Mouse (Mus musculus): ENCODE measurements around the gene Mrgprx1. TPM values are rescaled to one million over a fixed set of nuclear protein-coding genes. Genes with fewer than 3 reads are reported as not detected.

Gene Mrgprx1
- not detected in 2 replicates for polyA plus RNA-seq (2016; fragmentation: Nextera tagmentation; extraction: Ambion mirVana)

DNA sequence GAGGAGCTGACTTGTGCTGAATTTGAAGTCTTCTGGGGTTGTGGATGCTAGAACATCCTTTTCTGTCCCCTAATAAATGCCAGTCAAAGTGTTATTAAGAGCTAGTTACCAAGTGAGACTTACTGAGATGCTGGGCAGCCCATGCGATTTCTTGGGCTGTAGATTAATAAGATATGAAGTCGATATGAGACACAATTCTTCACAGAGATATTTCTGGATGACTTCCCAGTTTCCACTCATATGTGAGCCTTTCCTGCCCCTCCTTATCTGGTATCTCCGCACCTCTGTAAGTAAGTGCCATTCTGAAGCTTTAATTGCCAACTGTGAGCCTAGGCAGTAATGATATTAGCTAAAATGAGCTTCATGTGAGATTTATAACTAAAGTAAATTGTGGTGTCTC, at the start of gene Mrgprx1:
Gene Mrgprx1 (minus strand): TSS at position 101 of the 400 bp plus-strand sequence.
- Histone ChIP-seq H3K27ac (no peak within 1 kb of the TSS), H3K4me2 (replicated peaks) (no peak within 1 kb of the TSS), H3K27me3 (no peaks in the 10 kb centered on the region), H3K9ac (no peak within 1 kb of the TSS), H3K9me3 (replicated peaks) (0 out of 2 replicates have a peak, but pooled peaks cover 4% of the 10 kb centered on the region), H3K4me1 (no peaks in the 10 kb centered on the region), H3K36me3 (no peaks in the 10 kb centered on the region), H3K4me3 (no peak within 1 kb of the TSS)
- ATAC-seq (ENCODE audit: low FRiP score): no peak
- WGBS: 87% methylated on average over 3 of the region's 3 CpGs

DNA sequence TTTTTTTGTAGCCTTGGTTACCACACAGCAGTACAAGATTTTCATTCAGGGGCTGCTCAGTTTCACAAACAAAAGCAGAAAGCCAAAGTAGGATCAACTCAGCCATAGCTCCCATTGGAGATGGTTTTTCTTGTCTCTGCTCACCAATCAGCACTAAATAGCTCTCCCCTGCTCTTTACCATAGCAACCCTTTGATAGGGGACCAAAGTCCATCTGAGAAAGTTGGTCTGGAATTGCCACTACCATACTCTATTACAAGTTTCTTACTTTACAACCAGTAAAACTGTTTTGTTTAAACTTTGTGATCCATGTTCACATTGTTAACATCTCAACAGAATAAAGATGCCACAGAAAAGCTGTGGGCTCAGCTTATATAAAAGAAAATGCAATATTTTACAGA, 48.1 kb upstream of the Mrgprx1 start:
- no peak for ATAC-seq (ENCODE audit: low FRiP score)
- Histone ChIP-seq H3K36me3 (no peaks in the 10 kb centered on the region), H3K27ac (no peak overlapping the region), H3K4me2 (replicated peaks) (no peak overlapping the region), H3K9ac (no peak overlapping the region), H3K4me3 (no peak overlapping the region), H3K27me3 (no peaks in the 10 kb centered on the region), H3K9me3 (replicated peaks) (no peaks in the 10 kb centered on the region; the same call in 1 of the 2 replicates), H3K4me1 (no peaks in the 10 kb centered on the region)

DNA sequence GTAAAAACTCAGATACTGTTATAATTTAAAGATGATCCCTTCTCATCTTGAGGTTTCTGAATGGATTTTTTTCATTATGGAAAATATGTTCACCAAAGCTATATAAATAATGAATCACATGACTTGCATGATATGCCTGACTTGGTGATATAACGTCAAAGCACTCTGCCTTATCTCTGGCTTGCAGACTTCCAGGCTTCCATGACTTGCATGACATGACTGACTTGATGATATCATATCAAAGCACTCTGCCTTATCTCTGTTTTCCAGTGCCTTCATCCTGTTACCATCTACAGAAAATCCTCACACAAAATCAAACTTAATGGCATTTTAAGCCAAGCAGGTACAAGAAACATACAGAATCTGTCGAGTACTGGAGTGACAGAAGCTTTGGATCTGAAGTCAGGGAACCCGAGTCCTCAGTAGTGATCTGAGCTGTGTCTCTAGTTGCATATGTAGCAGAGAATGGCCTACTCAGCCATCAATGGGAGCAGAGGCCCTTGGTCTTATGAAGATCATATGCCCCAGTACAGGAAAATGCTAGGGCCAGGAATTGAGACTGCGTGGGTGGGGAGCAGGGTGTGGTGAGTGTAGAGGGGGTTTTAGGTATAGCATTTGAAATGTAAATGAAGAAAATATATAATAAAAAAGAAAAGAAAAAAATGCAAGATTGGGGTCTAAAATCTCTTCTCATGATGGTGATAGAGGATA, 19.2 kb upstream of the Mrgprx1 start:
- Histone ChIP-seq H3K4me2 (replicated peaks) (no peak overlapping the region), H3K9me3 (replicated peaks) (no peaks in the 10 kb centered on the region), H3K9ac (no peak overlapping the region), H3K27me3 (no peaks in the 10 kb centered on the region), H3K36me3 (no peaks in the 10 kb centered on the region), H3K4me3 (no peak overlapping the region), H3K4me1 (no peaks in the 10 kb centered on the region), H3K27ac (no peak overlapping the region)
- no peak for ATAC-seq (ENCODE audit: low FRiP score)
- WGBS: 76% methylated on average over 4 of the region's 4 CpGs

DNA sequence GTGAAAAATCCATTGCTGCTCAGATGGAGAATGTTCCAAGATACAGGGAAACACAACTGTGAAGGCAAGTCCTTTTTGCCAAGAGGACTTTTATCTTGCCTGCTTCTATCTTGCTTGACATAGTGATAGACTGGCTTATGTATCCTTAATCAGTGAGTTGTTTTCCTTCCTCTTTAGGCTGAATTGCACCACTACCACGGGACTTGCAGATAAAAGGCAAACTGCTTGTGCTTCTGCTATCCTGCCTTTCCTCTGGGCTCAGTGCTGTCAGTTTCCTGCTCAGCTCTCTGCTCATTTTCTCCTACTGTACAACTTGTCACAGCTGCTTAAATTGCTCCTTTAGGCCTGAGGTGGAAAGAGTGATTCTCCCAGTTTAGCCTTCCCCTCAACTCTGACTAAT, 16.6 kb upstream of the Mrgprx1 start:
- no peaks in the 10 kb centered on the region for H3K27me3 ChIP-seq
- H3K9ac ChIP-seq: no peak overlapping the region
- no peak overlapping the region for H3K27ac ChIP-seq
- H3K9me3 ChIP-seq (replicated peaks): no peaks in the 10 kb centered on the region
- no peak for ATAC-seq (ENCODE audit: low FRiP score)
- H3K4me1 ChIP-seq: no peaks in the 10 kb centered on the region
- WGBS: 63% methylated on average over 1 of the region's 1 CpGs
- no peak overlapping the region for H3K4me2 ChIP-seq (replicated peaks)
- no peaks in the 10 kb centered on the region for H3K36me3 ChIP-seq
- no peak overlapping the region for H3K4me3 ChIP-seq

DNA sequence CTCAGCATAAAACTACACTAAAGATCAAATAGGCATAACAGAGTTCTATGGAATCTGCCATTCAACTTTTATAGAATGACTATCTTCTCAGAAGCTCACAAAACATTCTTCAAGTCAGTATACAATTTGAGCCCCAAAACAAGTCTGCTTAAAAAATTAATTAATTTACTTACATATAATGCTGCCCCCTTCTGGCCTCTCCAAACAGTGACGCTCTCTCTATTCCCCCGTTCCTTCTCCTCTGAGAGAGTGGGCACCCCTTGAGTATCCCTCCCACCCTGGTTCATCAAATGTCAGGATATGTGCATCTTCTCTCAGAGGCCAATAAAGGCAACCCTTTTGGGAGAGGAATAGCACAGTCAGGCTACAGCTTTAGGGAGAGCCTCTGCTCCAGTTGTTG, 9.5 kb downstream of the Mrgprx1 start:
- H3K27me3 ChIP-seq: no peaks in the 10 kb centered on the region
- H3K27ac ChIP-seq: no peak overlapping the region
- H3K4me3 ChIP-seq: no peak overlapping the region
- no peaks in the 10 kb centered on the region for H3K4me1 ChIP-seq
- no peak overlapping the region for H3K4me2 ChIP-seq (replicated peaks)
- no peaks in the 10 kb centered on the region for H3K9me3 ChIP-seq (replicated peaks)
- WGBS: 64% methylated on average over 2 of the region's 2 CpGs
- no peak overlapping the region for H3K9ac ChIP-seq
- ATAC-seq (ENCODE audit: low FRiP score): no peak
- H3K36me3 ChIP-seq: no peaks in the 10 kb centered on the region

DNA sequence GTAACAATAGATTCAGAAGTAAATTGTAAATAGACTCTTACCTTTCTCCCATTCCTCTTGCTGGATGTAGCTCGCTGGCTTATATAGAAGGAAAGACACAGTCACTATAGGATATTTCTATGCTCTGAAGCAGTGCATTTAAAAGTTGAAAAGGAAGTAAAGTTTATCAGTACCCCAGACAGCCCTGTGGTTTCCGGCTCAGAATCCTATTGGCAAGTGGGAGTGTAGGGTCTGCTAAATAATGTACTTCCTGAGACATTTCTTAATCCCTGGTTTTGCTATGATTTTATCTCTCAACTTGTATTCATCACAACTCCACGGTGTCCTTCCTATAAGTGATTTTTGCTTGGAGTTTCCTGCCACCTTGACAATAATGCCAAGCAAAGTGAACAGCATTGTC, 31.7 kb downstream of the Mrgprx1 start:
- no peaks in the 10 kb centered on the region for H3K36me3 ChIP-seq

DNA sequence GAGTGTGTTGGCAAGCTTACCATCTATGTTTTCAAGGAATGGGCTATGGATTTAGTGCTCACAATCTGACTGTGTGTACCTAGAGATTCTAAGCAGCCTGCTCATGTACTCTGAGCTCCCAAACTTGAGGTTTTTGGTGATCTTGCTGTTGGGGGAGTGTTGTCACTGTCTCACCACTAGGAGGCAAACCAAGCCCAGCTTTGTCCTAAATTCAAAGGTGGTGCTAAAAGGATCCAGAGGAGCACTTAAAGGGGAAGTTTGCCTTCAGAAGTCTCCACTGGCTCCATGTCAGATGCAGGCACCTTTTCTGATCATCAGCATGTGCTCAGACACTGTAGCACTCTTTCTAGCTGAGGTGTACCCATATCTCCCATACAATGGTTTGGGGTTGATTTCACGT, 40.6 kb downstream of the Mrgprx1 start:
- H3K36me3 ChIP-seq: no peaks in the 10 kb centered on the region
- no peak overlapping the region for H3K4me2 ChIP-seq (replicated peaks)
- H3K27ac ChIP-seq: no peak overlapping the region
- no peak overlapping the region for H3K9ac ChIP-seq
- no peak overlapping the region for H3K4me3 ChIP-seq
- WGBS: 45% methylated on average over 1 of the region's 1 CpGs
- no peak for ATAC-seq (ENCODE audit: low FRiP score)
- no peaks in the 10 kb centered on the region for H3K4me1 ChIP-seq
- 0 out of 2 replicates have a peak, but pooled peaks cover 4% of the 10 kb centered on the region for H3K9me3 ChIP-seq (replicated peaks)
- H3K27me3 ChIP-seq: no peaks in the 10 kb centered on the region

More for the DNA sequence above, 31.7 kb downstream of the Mrgprx1 start:
- H3K27me3 ChIP-seq: no peaks in the 10 kb centered on the region
- ATAC-seq (ENCODE audit: low FRiP score): no peak
- no peaks in the 10 kb centered on the region for H3K9me3 ChIP-seq (replicated peaks)
- WGBS: 83% methylated on average over 3 of the region's 3 CpGs
- H3K4me2 ChIP-seq (replicated peaks): no peak overlapping the region
- H3K27ac ChIP-seq: no peak overlapping the region
- H3K4me3 ChIP-seq: no peak overlapping the region
- no peak overlapping the region for H3K9ac ChIP-seq
- no peaks in the 10 kb centered on the region for H3K4me1 ChIP-seq

DNA sequence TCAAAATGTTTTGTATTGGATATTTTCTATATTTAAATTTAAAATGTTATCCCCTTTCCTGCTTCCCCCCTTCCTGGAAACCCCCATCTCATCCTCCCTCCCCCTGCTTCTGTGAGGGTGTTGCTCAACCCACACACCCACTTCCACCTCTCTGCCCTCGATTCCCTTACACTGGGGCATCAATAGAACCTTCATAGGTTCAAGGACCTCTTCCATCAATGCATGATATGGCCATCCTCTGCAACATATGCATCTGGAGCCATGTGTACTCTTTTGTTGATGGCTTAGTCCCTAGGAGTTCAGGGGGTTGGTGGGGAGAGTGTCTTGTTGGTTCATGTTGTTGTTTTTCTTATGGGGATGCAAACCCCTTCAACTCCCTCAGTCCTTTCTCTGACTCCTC, 45.4 kb downstream of the Mrgprx1 start, which contains the start of gene Mrgpra4:
Gene Mrgpra4 (minus strand): TSS at position 101 of the 400 bp plus-strand sequence.
- Histone ChIP-seq H3K4me3 (no peak within 1 kb of the TSS), H3K4me2 (replicated peaks) (no peak within 1 kb of the TSS), H3K9ac (no peak within 1 kb of the TSS), H3K4me1 (no peaks in the 10 kb centered on the region), H3K27ac (no peak within 1 kb of the TSS), H3K9me3 (replicated peaks) (0 out of 2 replicates have a peak, but pooled peaks cover 9% of the 10 kb centered on the region), H3K27me3 (no peaks in the 10 kb centered on the region), H3K36me3 (no peaks in the 10 kb centered on the region)
- 82% methylated on average over 1 of the region's 1 CpGs for WGBS
- no peak for ATAC-seq (ENCODE audit: low FRiP score)

Other genes starting within 250 kb of the Mrgprx1 start
- not detected in 2 replicates for gene Mrgpra4, start 45.5 kb downstream of the Mrgprx1 start, polyA plus RNA-seq (2016; fragmentation: Nextera tagmentation; extraction: Ambion mirVana)
- not detected in 2 replicates for gene Mrgprb5, start 141.4 kb upstream of the Mrgprx1 start, polyA plus RNA-seq (2016; fragmentation: Nextera tagmentation; extraction: Ambion mirVana)
- not detected in 2 replicates for gene Mrgprb4, start 171.7 kb upstream of the Mrgprx1 start, polyA plus RNA-seq (2016; fragmentation: Nextera tagmentation; extraction: Ambion mirVana)

All from hindbrain, embryonic 12.5 days (tissue).